Mouse (Mus musculus) heart, adult 2 months (tissue): ENCODE measurements around the gene Utf1. TPM values are rescaled to one million over a fixed set of nuclear protein-coding genes. Genes with fewer than 3 reads are reported as not detected.
A peak's percentile ranks its signal among the peaks of the same experiment; 100 is the strongest.

Experiments
- DNase-seq, 2 experiments: peaks; one replicate each; pipeline ENCODE4 v3.0.0; 2021
- H3K27ac ChIP-seq: fragments of 200-600 bp; 2 replicates; pipeline ENCODE4 v1.8.1; 2022
- H3K27me3 ChIP-seq: fragments of 200-500 bp; 2 replicates; pipeline ENCODE4 v1.6.1; 2012; ENCODE audit warnings: mild to moderate bottlenecking, low read length, inconsistent platforms, mixed read lengths; ENCODE audit not compliant: control insufficient read depth, insufficient read depth
- H3K36me3 ChIP-seq: fragments of 200-500 bp; 2 replicates; pipeline ENCODE4 v1.6.1; 2012; ENCODE audit warnings: low read length, inconsistent platforms; ENCODE audit not compliant: control insufficient read depth, insufficient read depth
- H3K4me1 ChIP-seq: fragments of 200-500 bp; 2 replicates; pipeline ENCODE4 v1.6.1; 2011; ENCODE audit warnings: low read length; ENCODE audit not compliant: control insufficient read depth, insufficient read depth
- H3K4me3 ChIP-seq: fragments of 200-600 bp; 2 replicates; pipeline ENCODE4 v1.8.1; 2022
- H3K79me2 ChIP-seq: fragments of 200-500 bp; replicated peaks from 2 replicates; pipeline ENCODE4 v1.6.1; 2012; ENCODE audit warnings: mild to moderate bottlenecking, inconsistent platforms, low read length, moderate library complexity, mixed read lengths; ENCODE audit not compliant: control insufficient read depth, insufficient read depth
- H3K9ac ChIP-seq: fragments of 200-500 bp; 2 replicates; pipeline ENCODE4 v1.6.1; 2012; ENCODE audit warnings: low read depth, mild to moderate bottlenecking, control low read depth, inconsistent platforms, low read length, mixed read lengths
- CTCF ChIP-seq: fragments of 200-600 bp; IDR thresholded peaks from 2 replicates; pipeline ENCODE4 v1.8.1; 2022; ENCODE audit warnings: antibody characterized with exemption, mild to moderate bottlenecking, moderate library complexity
- EP300 ChIP-seq: fragments of 200-500 bp; IDR thresholded peaks from 2 replicates; pipeline ENCODE4 v1.6.1; 2011; ENCODE audit warnings: low read depth, low read length, control low read depth; ENCODE audit not compliant: insufficient read depth
- POLR2A ChIP-seq: fragments of 200-500 bp; IDR thresholded peaks from 2 replicates; pipeline ENCODE4 v1.6.1; 2011; ENCODE audit warnings: mild to moderate bottlenecking, low read depth, low read length, control low read depth; ENCODE audit not compliant: insufficient read depth
- WGBS: fragments of 180-500 bp; shearing (Covaris S2); methylation state at CpG from one replicate; pipeline ENCODE4 v1.1.7; 2018; 5-methylcytosine and 5-hydroxymethylcytosine counted together
- intact Hi-C: fragments of 180-260 bp; cut with DNase I; formaldehyde crosslinking; loops from one replicate; pipeline ENCODE4 v1.15.1; 2025
- long read RNA-seq: library from polyadenylated mRNA; stranded (forward); transcript quantifications from one replicate; pipeline ENCODE4 v2.0.0, GENCODE M21; 2021
- polyA plus RNA-seq: library from polyadenylated mRNA; depleted of rRNA; stranded (reverse); fragments of >200 nt; gene quantifications from 2 replicates; pipeline ENCODE4 v1.2.3, GENCODE M21; 2012; rRNA removed
- total RNA-seq, 2 experiments: library from RNA; stranded (reverse); gene quantifications; 2 replicates each; pipeline ENCODE4 v1.2.3; 2021

Utf1 gene
- total RNA-seq (not detected), polyA plus RNA-seq (not detected in 2 replicates)
- long read RNA-seq, result 0 reads

GRCm38 (mm10) chr7:139943674-139944281 is at the start of gene Utf1:
TSS of gene Utf1 (plus strand) at chr7:139943789.
- no peak for TF ChIP-seq EP300
- no peak for TF ChIP-seq POLR2A
- TF ChIP-seq CTCF, result no peak

GRCm38 (mm10) chr7:139894655-139895557 is 48.7 kb upstream of the Utf1 start, which contains the start of gene Kndc1:
TSS of gene Kndc1 (plus strand) at chr7:139894696.
- no peak for TF ChIP-seq EP300
- TF ChIP-seq CTCF, result no peak
- no peak for TF ChIP-seq POLR2A
- Histone ChIP-seq H3K4me1 (no peaks in the 10 kb centered on the region), H3K9ac (no peak within 1 kb of the TSS), H3K79me2 (no peaks in the 10 kb centered on the region), H3K27me3 (no peaks in the 10 kb centered on the region; the same call in 1 of the 2 replicates), H3K36me3 (no peaks in the 10 kb centered on the region), H3K4me3 (peak within 1 kb of the TSS; percentile 24; the same call in 1 of the 2 replicates), H3K27ac (no peak within 1 kb of the TSS)
- intact Hi-C loops, result no loop called here
- peak; percentile 30 to 45 for DNase-seq
- 2% methylated on average over 50 of the region's 50 CpGs for WGBS

More at GRCm38 (mm10) chr7:139943674-139944281, at the start of gene Utf1:
- Histone ChIP-seq H3K79me2 (no peaks in the 10 kb centered on the region), H3K27ac (no peak within 1 kb of the TSS), H3K36me3 (no peaks in the 10 kb centered on the region), H3K4me1 (no peaks in the 10 kb centered on the region), H3K27me3 (peaks cover 22% of the 10 kb centered on the region), H3K4me3 (peak within 1 kb of the TSS; percentile 17), H3K9ac (no peak within 1 kb of the TSS)
- 2% methylated on average over 59 of the region's 59 CpGs for WGBS
- peak; percentile 24 to 41 for DNase-seq
- intact Hi-C loops, result loop anchor here (1.0 kb wide), 1 partner anchor 16 kb away; no protein-coding TSS in a partner anchor

DNA sequence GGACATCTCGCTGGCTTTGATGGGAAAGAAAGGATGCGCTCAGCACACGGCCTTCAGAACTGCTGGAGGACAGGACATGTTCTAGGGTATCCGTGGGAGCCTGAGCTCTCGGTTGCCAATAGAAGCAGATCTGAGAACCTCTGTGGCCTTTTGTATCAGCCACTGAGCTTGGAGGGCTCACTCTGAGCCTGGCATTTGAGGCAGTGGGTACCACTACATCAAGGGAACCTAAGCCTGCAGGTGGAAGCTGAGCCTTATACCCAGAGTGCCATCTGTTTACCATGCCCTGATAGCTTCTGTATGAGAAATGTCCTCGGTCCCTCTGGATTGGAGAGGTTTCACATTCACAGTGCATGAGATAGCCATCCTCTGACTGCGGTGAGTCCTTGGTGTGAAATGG is 47.3 kb upstream of the Utf1 start:
- Histone ChIP-seq H3K9ac (no peak overlapping the region), H3K27ac (no peak overlapping the region), H3K4me1 (no peaks in the 10 kb centered on the region), H3K79me2 (no peaks in the 10 kb centered on the region), H3K4me3 (no peak overlapping the region), H3K27me3 (no peaks in the 10 kb centered on the region; the same call in 1 of the 2 replicates), H3K36me3 (no peaks in the 10 kb centered on the region)
- TF ChIP-seq CTCF (no peak), POLR2A (no peak), EP300 (no peak)
- DNase-seq, result no peak
- WGBS, result 72% methylated on average over 7 of the region's 7 CpGs
- intact Hi-C loops, result no loop called here

- H3K9ac ChIP-seq, result no peak overlapping the region
- H3K27me3 ChIP-seq, result no peaks in the 10 kb centered on the region; the same call in 1 of the 2 replicates
- H3K79me2 ChIP-seq, result no peaks in the 10 kb centered on the region
- no peak overlapping the region for H3K4me3 ChIP-seq
- 71% methylated on average over 7 of the region's 7 CpGs for WGBS
- no peak for DNase-seq
- H3K27ac ChIP-seq, result no peak overlapping the region
- TF ChIP-seq EP300, result no peak
- TF ChIP-seq CTCF, result no peak
- TF ChIP-seq POLR2A, result no peak
- H3K36me3 ChIP-seq, result no peaks in the 10 kb centered on the region
- intact Hi-C loops, result no loop called here
- no peaks in the 10 kb centered on the region for H3K4me1 ChIP-seq
Measured at GRCm38 (mm10) chr7:139896796-139897195, 46.8 kb upstream of the Utf1 start.

DNA sequence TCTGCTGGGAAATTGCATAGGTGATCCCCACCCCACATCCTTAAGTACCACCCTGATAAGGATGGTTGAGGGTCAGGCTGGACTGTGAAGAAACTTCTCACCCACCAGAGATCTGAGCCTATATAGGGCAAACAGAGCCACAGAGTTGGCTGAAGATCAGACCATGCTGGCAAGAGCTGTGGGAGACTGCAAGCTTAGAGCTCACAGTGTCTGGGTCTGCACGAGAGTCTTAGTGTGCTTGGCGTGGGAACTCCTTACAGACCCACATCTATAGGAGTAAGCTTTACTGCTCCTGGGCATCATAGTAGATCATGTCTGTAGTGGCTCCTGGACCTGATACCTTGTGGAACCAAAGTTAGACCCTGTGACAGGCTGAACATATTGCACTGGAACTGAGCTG is 45.0 kb upstream of the Utf1 start:
- DNase-seq, result no peak
- Histone ChIP-seq H3K4me1 (no peaks in the 10 kb centered on the region), H3K27me3 (no peaks in the 10 kb centered on the region; the same call in 1 of the 2 replicates), H3K27ac (no peak overlapping the region), H3K79me2 (no peaks in the 10 kb centered on the region), H3K9ac (no peak overlapping the region), H3K36me3 (no peaks in the 10 kb centered on the region), H3K4me3 (no peak overlapping the region)
- 67% methylated on average over 2 of the region's 2 CpGs for WGBS
- intact Hi-C loops, result no loop called here
- TF ChIP-seq CTCF (no peak), EP300 (no peak), POLR2A (no peak)
